Mouse (Mus musculus): ENCODE results near the gene Aco2.
A peak's percentile ranks its signal among the peaks of the same experiment; 100 is the strongest.
"Not testable (repeated sequence)": the region's sequence is repeated elsewhere in the genome, so short reads cannot be mapped to it uniquely, and the experiment has no call there.

Aco2 gene

DNA sequence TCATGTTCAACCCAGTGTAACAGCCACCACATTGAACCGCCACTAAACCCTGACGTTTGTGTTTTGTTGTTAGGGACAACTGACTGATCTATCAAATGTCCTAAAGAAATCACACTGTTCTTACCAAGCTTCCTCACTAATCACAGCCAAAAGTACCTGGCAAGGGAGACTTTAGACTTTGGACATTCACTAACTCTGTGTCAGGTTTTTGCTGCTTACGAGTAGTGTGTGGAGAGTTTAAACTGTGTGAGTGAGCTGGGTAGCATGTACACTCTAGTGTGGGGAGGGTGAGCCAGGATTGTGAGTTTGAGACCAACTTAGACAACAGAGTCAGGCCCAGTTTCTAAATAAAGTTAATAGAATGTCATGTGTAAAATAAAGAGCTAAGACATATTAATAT is 10.2 kb downstream of the Aco2 start:
- DNase-seq: peak; percentile 46 to 67

- DNase-seq: no peak
Measured at GRCm38 (mm10) chr15:81885418-81885934, 13.4 kb downstream of the Aco2 start.

DNA sequence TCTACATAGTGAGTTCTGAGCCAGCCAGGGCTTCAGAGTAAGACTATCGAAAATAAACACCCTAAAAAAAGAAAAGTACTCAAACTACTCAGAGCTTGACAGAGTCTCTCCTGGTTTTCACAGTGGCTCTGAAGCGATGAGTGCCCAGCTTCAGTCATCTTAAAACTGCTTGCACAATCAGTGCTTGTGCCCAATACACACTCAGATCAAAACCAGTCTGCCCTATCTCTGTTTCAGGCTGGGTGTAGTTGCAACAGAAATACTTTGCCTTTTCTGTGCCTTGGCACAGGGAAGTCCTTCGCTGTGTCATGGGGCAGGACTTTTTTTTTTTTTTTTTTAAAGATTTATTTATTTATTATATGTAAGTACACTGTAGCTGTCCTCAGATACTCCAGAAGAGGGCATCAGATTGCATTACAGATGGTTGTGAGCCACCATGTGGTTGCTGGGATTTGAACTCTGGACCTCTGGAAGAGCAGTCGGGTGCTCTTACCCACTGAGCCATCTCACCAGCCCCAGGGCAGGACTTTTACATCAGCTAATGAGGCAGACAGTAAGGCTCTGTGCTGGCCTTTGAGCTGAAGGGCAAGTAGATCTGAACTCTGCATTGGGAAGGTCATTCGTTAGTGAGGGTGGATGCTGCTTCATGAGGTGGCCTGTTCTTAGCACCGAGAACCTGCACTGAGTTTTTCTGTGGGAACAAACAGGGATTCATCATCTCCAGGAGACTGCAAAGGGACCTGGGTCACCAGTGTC is 14.9 kb downstream of the Aco2 start:
- DNase-seq: peak in 1 of 2 experiments; percentile 27

DNA sequence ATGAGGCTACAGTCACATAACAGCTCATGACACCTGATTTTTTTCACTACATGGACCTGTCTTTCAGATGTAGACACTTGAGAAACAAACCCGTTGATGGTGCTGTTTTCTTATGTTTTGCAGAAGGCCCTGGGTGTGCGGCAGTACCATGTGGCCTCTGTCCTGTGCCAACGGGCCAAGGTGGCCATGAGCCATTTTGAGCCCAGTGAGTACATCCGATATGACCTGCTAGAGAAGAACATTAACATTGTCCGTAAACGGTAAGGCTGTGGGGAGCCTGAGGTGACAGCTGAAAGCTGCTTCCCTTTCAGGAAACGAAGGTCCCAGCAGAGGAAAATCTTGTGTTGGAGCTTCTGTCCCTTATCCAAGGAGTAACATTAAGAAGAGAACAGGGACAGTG is 17.1 kb downstream of the Aco2 start:
- DNase-seq: no peak

DNA sequence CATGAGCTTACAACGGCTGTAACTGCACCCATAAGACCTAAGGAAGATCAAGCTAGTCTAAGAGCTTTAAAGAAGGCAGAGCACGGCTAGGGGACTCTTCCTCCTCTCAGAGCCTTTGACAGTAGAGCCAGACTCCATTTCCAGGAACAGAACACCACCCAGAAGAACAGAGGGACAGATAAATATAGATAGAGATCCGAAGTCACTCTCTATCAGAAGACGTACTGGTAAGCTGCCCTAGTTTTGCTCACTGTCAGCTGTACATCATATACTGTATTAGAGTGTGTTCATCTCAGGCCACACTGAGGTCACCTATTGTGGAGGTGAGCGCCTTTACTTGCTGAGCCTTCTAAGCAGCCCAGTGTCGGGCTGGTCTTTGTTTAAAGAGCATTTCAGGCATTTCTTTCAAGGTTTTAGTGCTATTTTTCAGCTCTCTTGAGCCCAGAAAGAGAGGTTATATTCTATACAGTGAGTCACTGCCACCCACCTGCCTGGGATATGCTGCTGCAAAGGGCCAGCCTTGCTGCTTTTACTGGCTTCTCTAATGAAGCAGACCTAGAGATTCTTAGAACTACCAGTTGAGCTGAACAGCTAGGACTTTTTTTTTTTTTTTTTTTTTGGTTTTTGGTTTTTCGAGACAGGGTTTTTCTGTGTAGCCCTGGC is 19.2 kb downstream of the Aco2 start:
- no peak for DNase-seq

DNA sequence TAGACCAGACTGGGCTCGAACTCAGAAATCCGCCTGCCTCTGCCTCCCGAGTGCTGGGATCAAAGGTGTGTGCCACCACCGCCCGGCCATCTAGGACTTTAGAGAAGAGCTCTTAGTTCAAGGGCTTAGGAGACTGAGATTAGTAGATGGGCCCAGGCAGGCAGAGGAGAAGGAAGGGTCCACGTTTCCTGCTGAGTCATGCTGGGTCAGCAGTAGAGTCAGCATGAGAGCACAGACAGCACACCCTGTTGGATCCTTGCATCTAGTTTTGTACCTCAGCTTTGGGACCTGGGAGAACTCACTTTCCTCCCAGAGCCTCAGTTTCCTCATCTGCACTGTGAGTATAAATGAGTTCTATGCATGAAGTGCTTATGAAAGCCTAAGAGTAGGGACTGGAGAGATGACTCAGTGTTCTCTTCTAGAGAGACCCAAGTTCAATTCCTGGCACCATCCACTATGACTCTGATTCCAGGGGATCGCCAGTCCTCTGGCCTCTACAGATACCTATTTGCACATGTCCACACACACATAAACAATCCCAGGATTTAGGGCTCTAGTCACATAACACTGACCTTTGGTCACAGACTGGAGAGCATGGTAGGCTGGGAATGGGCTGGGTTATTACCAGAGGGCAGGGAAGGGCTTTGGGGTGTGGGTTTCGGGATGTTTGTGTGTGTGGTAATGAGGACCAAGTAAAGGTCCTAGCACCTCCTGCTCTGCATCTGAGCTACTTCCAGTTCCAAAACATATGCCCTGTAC is 19.9 kb downstream of the Aco2 start:
- no peak for DNase-seq

DNA sequence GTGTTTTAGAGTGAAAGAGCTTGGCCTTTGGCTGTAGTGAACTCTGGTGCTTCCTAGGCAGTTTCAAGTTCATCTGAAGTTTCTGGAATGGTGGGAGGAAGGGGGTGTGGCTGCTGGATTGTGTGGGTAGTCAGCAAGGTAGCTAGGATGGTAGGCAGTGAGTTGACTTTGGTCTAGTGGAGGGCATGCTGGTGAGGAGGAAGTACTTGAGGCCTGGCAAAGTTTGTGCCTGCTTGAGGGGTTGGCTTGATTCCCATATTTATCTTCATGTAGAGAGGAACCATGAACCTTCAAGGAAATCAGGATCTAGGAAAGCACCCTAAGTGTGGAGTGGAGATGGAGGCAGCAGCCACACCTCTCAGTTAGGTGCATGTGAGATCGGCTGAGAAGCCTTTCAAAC is 21.9 kb downstream of the Aco2 start:
- DNase-seq: peak; percentile 59 to 80

DNA sequence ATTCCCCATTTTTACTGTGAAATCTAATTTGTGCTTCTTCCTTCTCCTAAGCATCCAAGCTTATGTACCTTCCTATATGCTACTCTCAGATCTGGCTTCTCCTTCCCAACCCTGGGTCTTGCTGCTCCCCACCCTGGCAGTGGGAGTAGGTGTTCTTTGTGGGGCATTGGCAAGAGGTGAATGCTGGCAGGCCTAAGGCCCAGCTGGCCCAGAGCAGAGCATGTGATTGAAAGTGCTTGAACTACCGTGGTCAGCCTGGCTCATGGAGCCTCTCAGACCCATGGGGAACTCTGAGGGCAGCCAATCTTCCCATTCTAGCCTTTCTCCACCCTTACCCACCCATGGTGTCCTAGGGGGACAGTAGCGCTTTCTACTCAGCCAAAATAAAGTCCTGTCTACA is 24.3 kb downstream of the Aco2 start:
- no peak for DNase-seq

DNA sequence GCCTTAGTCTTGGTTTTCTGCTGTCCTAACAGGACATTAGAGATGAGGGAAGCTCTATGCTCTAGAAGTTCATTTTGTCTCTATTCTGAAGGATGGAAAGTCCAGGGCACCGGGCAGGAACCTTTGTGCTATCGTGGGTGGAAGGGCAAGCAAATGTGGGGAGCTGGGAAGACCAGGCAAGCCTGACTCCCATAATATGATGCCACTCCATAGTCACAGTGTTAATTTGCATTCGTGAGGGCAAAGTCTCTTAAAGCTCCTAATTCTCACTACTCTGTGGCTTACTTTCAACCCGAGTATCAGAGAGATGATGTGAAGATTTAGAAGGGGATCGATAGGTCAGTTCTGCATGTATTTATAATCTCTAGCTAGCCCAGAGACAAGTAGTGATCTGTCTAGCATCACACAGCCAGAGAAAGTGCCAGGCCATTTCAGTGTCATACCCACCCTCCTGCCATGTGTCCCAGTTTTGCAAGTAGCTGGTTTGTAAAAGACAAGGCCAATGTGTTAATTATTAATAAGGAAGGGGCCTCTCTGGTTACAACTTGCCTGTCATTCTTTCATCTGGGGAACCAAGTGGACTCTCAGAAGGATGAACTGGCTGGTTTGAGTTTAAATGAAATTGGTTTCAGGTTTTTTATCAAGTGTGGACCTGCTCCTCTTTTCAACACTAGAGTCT is 25.6 kb downstream of the Aco2 start:
- DNase-seq: no peak

DNA sequence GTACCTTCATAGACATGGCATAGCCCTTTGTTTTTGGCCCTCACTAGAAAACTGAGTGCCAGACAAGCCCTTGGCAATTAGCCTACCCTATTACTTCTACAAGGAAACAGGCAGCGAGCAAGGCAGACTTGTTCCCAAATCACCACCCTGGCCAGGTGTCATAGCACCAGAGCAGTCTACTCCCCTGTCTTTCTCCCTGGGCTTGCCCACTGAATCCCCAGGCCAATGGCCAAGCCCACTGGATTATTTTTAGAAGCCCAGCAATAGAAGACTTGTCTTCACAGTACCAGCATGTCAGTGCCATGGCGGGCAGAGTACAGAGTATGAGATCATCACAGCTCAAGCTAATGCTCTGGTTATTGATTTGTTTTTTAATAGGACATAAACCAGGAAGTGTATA is 26.6 kb downstream of the Aco2 start:
- DNase-seq: no peak

GRCm38 (mm10) chr15:81904939-81905338 is 32.8 kb downstream of the Aco2 start:
- DNase-seq: peak in 1 of 2 experiments; percentile 81

GRCm38 (mm10) chr15:81907953-81908352 is 35.8 kb downstream of the Aco2 start:
- no peak for DNase-seq

GRCm38 (mm10) chr15:81908767-81909166 is 36.7 kb downstream of the Aco2 start:
- not testable (repeated sequence) for DNase-seq

DNA sequence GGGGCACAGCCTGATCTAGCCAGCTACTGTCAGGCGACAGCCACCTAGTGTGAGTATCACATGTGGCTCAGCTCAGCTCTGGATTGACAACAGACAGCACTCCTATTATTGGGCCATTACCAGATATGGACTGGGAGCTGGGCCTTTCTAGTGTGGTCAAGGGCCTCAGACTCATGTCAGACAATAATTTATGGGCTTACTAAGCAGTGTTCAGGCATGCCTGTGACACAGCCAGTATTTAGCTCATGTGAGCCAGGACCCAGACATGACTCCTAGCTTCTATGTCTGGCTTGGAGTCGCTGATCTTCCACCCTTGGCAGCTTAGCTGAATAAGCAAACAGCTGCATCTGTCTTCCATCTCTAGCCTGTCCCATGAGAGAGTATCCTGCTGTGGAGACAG is 40.4 kb downstream of the Aco2 start:
- no peak for DNase-seq

DNA sequence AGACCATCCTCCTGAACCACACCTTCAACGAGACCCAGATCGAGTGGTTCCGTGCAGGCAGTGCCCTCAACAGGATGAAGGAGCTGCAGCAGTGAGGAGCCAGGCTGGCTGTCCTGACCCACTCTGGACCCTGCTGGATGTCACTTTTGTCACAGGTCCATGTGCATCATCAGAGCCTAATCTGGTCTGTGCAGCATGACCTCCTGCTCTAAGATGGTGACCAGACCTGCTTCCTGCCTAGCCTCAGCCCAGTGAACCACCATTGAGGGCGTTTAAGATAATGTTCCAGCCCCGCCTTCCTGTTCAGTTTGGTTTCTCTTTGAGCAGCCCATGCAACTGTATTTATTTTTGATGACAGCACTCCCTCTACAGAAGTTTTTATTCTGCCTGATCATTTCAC is 42.6 kb downstream of the Aco2 start:
- no peak for DNase-seq

DNA sequence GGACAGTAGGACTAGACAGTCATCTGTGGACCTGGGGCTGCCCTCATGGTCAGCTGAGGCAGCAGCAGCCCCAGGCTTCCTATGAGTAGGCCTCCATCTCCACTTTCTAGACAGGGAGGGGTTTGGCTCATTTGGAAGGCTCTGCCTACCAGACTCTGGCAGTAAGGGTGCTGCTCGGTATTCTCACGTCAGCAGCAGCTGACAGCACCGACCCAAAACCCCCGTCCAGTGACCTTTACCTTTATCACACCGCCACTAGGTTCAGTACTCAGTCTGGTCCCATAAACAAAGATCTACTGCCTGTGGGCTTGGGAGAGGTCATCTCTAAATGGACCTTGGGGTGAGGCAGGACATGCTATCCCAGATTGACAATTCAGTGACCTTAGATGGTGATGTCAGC is 43.6 kb downstream of the Aco2 start:
- no peak for DNase-seq

DNA sequence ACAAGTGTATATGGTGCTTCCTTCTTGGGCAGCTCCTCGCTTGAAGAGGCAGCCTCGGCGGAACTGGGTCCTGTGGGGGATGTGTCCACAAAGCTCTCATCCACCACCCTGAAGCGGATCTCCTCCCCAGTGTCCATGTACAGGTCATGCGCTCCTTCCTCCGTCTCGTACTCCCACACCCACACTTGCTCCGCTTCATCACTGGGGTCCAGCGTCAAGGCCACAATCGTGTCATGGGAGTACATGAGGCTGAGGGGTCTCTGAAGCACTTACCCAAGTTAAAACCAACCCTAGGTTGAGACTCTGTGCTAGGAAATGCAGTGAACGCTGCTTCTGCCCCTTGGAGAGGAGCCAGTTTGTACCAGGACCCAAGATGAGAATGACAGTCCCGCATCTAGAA is 45.1 kb downstream of the Aco2 start:
- DNase-seq: no peak

DNA sequence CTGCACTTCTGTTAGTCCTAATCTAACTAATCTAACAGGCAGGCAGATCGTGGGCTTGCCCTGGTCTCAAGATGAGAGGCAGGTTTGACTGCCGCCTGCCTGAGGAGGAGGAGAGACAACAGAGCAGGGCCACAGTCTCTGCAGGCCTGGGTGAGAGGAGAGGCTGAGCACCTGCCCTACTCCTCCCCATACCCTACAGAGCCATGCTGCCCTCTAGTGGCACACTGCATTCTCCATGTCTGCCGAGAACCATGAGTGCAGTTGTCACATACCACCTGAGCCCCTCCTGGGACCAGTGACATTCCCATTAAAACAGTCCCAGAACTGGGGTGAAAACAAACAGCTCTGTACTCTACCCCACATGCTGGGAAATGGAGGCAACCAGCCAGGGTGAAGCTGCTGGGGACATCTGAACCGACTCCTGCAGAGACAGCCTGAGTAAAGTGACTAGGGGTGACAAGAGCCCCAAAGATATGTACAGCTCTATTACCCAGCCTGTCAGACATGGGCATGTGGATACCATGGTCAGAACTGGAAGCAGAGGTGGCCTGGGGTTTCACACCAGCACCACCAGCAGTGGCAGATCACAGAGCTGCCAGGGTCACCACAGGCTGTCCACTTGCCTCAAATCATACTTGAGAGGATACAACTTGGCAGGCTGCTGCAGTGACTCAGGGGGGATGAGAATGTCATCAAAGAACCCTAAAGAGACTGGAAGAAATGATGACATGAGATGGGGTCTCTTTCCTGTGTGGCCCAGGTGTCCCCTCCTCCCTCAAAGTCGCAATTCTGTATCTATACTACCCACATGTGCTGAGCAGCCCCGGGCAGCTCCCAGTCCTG is 45.7 kb downstream of the Aco2 start:
- DNase-seq: peak; percentile 54 to 81

GRCm38 (mm10) chr15:81919062-81919461 is 47.0 kb downstream of the Aco2 start:
- peak; percentile 47 to 52 for DNase-seq

DNA sequence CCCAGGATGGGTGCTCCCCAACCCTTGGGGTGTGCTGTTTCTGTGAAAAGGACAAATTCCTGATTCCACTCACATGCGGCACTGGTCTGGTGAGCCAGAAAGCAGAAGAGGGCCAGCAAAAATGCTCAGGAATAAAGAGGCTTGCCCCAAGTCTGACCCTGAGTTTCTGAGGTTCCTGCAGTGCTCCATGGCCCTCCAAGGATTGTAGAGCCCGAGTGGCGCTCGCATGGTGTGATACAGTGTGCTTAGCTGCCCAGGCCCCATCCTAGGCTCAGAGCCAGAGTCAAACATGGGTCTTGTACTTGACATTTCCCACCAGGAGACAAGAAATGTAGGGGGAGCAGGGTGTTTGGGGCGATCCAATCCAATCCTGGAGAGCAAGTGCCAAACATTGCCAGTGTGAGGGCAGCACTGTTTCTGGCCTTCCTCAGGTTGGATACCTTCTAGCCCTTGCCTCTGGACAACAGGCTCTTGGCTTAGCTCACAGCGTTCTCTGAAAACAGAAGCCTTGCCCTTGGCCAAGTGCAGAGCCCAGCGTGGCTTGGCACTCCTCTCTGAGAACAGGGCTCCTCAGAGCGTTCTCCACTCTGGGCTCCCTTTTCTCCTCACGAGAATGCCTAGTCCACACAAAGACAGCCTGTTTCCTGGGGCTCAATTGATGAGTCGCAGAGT is 48.6 kb downstream of the Aco2 start:
- no peak for DNase-seq

GRCm38 (mm10) chr15:81921255-81921654 is 49.1 kb downstream of the Aco2 start:
- DNase-seq: no peak

- DNase-seq: no peak
Measured at GRCm38 (mm10) chr15:81924933-81925332, 52.8 kb downstream of the Aco2 start.
